Mouse (Mus musculus): ENCODE measurements around the gene Gm49510. TPM values are rescaled to one million over a fixed set of nuclear protein-coding genes. Genes with fewer than 3 reads are reported as not detected.

The Gm49510 gene
- polyA plus RNA-seq, 1 experiment from 2014 or later = 0.07 TPM

DNA sequence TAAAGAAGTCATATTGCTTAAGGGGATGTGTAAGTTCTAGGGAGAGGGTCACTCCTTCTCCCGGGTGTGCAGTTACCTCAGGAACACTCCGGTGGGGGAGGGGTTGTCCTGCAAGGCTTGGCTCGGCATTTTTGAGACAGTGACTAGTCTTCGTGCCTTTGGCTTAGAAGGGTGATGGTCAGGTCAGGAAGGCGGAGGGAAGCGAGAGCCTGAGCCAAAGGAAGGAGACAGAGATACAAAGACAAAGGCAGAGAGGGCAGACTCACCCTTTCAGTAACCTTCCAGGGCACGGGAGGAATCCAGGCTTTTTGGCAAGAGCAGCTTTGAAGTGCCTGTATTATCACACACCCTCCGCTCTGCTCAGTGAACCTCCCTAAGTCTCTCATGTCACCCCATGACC is 25.7 kb downstream of the Gm49510 start:
- ATAC-seq (no peak), DNase-seq (no peak)
- TF ChIP-seq CTCF (IDR thresholded peaks at IDR 0.05; ENCODE audit: low read depth) (no peak), EP300 (IDR thresholded peaks at IDR 0.05; ENCODE audit: low read depth) (no peak)
- Histone ChIP-seq H3K4me3 (ENCODE audit: low read depth, low read length) (no peak overlapping the region), H3K9me3 (ENCODE audit: low read length) (no peaks in the 10 kb centered on the region), H3K4me2 (ENCODE audit: low read depth, low read length) (no peak overlapping the region), H3K27ac (ENCODE audit: low read depth) (peak overlapping the region; percentile 29; the same call in 1 of the 2 replicates), H3K4me1 (ENCODE audit: insufficient read depth) (peaks cover 61% of the 10 kb centered on the region), H3K9ac (replicated peaks) (0 out of 2 replicates have a peak overlapping the region, but pooled peaks have one; percentile 42), H3K36me3 (replicated peaks; ENCODE audit: insufficient read depth, low read length) (no peaks in the 10 kb centered on the region), H3K27me3 (ENCODE audit: insufficient read depth, low read length) (no peaks in the 10 kb centered on the region)
- 58% methylated on average over 8 of the region's 8 CpGs for WGBS (ENCODE audit: insufficient replicate concordance)

DNA sequence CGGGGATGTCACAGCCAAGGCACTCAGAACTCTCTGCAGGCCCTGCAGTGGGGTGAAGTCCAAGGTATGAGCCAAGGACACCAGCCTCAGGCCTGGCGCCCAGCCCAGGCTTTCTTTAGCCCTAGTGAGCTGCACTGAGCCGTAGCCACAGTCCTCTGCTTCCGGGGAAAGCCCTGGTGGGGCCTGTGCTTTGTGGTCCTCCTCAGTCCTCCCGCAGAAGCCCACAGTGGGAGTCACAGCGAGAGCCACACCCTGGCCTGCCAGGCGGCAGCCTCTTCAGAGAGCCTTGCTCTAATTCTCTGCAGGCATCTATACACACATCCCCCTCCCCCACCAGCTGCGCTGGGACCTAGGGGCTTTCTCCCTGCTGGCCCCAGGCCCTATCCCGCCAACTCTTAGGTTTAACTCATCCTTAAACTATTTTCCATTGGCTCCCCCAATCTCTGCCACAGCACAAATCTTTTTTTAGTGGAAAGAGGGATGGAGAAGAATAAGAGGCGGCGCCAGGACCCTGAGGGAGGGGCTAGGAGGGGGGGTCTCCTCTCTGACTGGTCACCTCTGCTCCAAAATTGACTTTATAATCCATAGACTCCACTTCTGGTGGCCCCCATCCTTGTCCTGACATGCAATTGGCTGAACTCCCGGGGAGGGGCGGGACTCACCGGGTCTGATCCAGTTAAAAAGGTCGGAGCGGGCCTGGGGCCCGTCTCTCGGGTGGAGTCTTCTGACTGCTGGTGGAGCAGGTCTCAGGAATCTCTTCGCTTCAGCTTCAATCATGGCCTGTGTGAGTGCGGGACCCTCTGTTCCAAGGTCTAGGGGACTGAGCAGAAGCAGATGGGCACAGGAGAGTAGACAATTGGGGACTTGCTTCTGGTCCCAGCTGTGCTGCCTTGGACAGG is 26.8 kb downstream of the Gm49510 start, which contains the start of gene Lgals1:
Gene Lgals1, plus strand, starts transcription at position 705 of the 899 bp plus-strand sequence.
- Histone ChIP-seq H3K9ac (replicated peaks) (peak within 1 kb of the TSS; percentile 49), H3K4me3 (ENCODE audit: low read depth, low read length) (peak within 1 kb of the TSS; percentile 43), H3K4me1 (ENCODE audit: insufficient read depth) (peaks cover 61% of the 10 kb centered on the region), H3K36me3 (replicated peaks; ENCODE audit: insufficient read depth, low read length) (no peaks in the 10 kb centered on the region), H3K27me3 (ENCODE audit: insufficient read depth, low read length) (no peaks in the 10 kb centered on the region), H3K4me2 (ENCODE audit: low read depth, low read length) (peak within 1 kb of the TSS; percentile 69), H3K9me3 (ENCODE audit: low read length) (no peaks in the 10 kb centered on the region), H3K27ac (ENCODE audit: low read depth) (peak within 1 kb of the TSS; percentile 67)
- ATAC-seq = peak; percentile 32
- no peak for TF ChIP-seq EP300 (IDR thresholded peaks at IDR 0.05; ENCODE audit: low read depth)
- TF ChIP-seq CTCF (IDR thresholded peaks at IDR 0.05; ENCODE audit: low read depth) = no peak
- DNase-seq = peak; percentile 84
- 8% methylated on average over 20 of the region's 20 CpGs for WGBS (ENCODE audit: insufficient replicate concordance)

DNA sequence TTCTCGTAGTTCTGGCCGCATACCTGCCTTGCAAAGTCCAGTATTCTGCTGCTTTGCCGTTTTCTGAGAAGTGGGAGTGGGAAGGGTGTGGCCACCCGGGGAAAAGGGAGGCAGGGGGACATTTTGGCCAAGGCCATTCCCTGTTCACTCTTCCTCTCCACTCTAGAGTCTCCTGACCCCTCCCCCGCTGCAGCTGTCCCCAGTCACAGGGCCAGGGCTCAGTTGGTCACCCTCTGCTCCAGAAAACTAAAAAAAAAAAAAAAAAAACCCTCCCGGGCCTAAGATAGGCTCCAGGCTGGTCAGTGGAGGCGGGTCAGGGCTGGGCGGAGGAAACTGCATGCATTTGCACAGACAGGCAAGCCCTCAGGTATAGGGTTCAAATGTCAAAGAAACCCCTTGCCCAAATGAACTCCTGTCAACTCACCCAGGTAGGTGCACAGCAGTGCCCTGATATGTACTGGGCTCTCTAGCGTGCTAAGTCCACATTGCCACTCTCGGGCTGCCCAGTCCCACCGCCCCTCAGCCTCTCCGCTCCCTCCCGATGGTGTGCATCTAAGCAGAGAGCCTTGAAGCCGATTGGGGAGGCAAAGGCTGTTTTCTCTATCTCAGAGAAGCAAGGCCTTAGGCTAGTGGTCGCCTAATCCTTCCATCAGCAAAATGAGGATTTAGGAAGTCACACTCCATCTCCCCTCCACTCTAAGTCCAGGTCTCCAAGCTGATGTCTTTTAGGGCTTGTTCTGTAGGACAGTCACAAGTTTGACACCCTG is 27.7 kb downstream of the Gm49510 start:
- Histone ChIP-seq H3K4me2 (ENCODE audit: low read depth, low read length) (peak overlapping the region; percentile 69), H3K4me1 (ENCODE audit: insufficient read depth) (peaks cover 57% of the 10 kb centered on the region), H3K27me3 (ENCODE audit: insufficient read depth, low read length) (no peaks in the 10 kb centered on the region), H3K36me3 (replicated peaks; ENCODE audit: insufficient read depth, low read length) (no peaks in the 10 kb centered on the region), H3K9me3 (ENCODE audit: low read length) (no peaks in the 10 kb centered on the region), H3K27ac (ENCODE audit: low read depth) (peak overlapping the region; percentile 67), H3K4me3 (ENCODE audit: low read depth, low read length) (peak overlapping the region; percentile 43), H3K9ac (replicated peaks) (peak overlapping the region; percentile 49)
- ATAC-seq = no peak
- 14% methylated on average over 15 of the region's 15 CpGs for WGBS (ENCODE audit: insufficient replicate concordance)
- TF ChIP-seq CTCF (IDR thresholded peaks at IDR 0.05; ENCODE audit: low read depth) = no peak
- no peak for TF ChIP-seq EP300 (IDR thresholded peaks at IDR 0.05; ENCODE audit: low read depth)
- DNase-seq = no peak

- WGBS (ENCODE audit: insufficient replicate concordance) = under 1% methylated on average over 27 of the region's 35 CpGs
- peak overlapping the region; percentile 69 for H3K4me2 ChIP-seq (ENCODE audit: low read depth, low read length)
Measured at GRCm38 (mm10) chr15:78927788-78928457, 28.5 kb downstream of the Gm49510 start.

DNA sequence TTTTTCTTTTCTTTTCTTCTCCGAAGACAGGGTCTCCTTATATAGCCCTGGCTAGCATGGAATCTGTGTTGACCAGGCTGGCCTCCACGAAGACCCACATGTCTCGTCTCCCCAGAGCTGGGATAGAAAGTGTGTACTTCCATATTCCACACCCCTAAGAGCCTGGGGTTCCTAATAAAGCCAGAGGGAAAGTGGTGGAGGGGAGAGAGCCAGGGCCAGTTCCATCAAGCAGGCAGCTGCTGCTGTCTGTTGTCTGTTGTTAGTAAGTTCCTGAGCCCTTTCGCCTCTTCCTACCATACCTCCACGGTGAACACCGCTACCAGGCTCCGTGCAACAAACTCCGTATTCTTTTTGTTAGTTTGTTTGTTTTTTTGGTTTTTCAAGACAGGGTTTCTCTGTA is 29.1 kb downstream of the Gm49510 start:
- peak overlapping the region; percentile 69 for H3K4me2 ChIP-seq (ENCODE audit: low read depth, low read length)
- no peaks in the 10 kb centered on the region for H3K36me3 ChIP-seq (replicated peaks; ENCODE audit: insufficient read depth, low read length)
- no peaks in the 10 kb centered on the region for H3K9me3 ChIP-seq (ENCODE audit: low read length)
- H3K9ac ChIP-seq (replicated peaks) = no peak overlapping the region
- no peak overlapping the region for H3K4me3 ChIP-seq (ENCODE audit: low read depth, low read length)
- 48% methylated on average over 8 of the region's 8 CpGs for WGBS (ENCODE audit: insufficient replicate concordance)
- H3K4me1 ChIP-seq (ENCODE audit: insufficient read depth) = peaks cover 47% of the 10 kb centered on the region
- no peaks in the 10 kb centered on the region for H3K27me3 ChIP-seq (ENCODE audit: insufficient read depth, low read length)
- ATAC-seq (no peak), DNase-seq (no peak)
- TF ChIP-seq CTCF (IDR thresholded peaks at IDR 0.05; ENCODE audit: low read depth) = no peak
- TF ChIP-seq EP300 (IDR thresholded peaks at IDR 0.05; ENCODE audit: low read depth) = no peak
- peak overlapping the region; percentile 56 for H3K27ac ChIP-seq (ENCODE audit: low read depth)

More at GRCm38 (mm10) chr15:78927788-78928457, 28.5 kb downstream of the Gm49510 start:
- DNase-seq (peak; percentile 87), ATAC-seq (peak; percentile 32)
- Histone ChIP-seq H3K4me1 (ENCODE audit: insufficient read depth) (peaks cover 52% of the 10 kb centered on the region), H3K9ac (replicated peaks) (peak overlapping the region; percentile 49), H3K27ac (ENCODE audit: low read depth) (peak overlapping the region; percentile 67), H3K4me3 (ENCODE audit: low read depth, low read length) (peak overlapping the region; percentile 43), H3K9me3 (ENCODE audit: low read length) (no peaks in the 10 kb centered on the region), H3K27me3 (ENCODE audit: insufficient read depth, low read length) (no peaks in the 10 kb centered on the region), H3K36me3 (replicated peaks; ENCODE audit: insufficient read depth, low read length) (no peaks in the 10 kb centered on the region)
- TF ChIP-seq EP300 (IDR thresholded peaks at IDR 0.05; ENCODE audit: low read depth) (no peak), CTCF (IDR thresholded peaks at IDR 0.05; ENCODE audit: low read depth) (no peak)

Measured in liver, postnatal 0 days (tissue).